Mouse (Mus musculus): Measurements from ENCODE around the gene Rps18.
"Not testable (repeated sequence)": the region's sequence is repeated elsewhere in the genome, so short reads cannot be mapped to it uniquely, and the experiment has no call there.

The Rps18 gene

GRCm38 (mm10) chr17:33955555-33956214 lies at the start of gene Rps18, which contains the start of gene Vps52:
Gene Rps18 (minus strand): TSS chr17:33956001.
Gene Vps52 (plus strand): TSS chr17:33955812.
- DNase-seq (ENCODE audit: low spot score) = peak; percentile 96

- peak; percentile 59 for DNase-seq (ENCODE audit: low spot score)
Measured at GRCm38 (mm10) chr17:34003426-34003825, 47.6 kb upstream of the Rps18 start.

- DNase-seq (ENCODE audit: low spot score) = not testable (repeated sequence)
Measured at GRCm38 (mm10) chr17:34000796-34001195, 45.0 kb upstream of the Rps18 start.

- DNase-seq (ENCODE audit: low spot score) = peak; percentile 87
Measured at GRCm38 (mm10) chr17:34000150-34000537, 44.3 kb upstream of the Rps18 start, which contains the start of gene H2-K1. Gene H2-K1 (minus strand): TSS chr17:34000347.

- no peak for DNase-seq (ENCODE audit: low spot score)
Measured at GRCm38 (mm10) chr17:33999341-34000149, 43.7 kb upstream of the Rps18 start.

GRCm38 (mm10) chr17:33998697-33999096 lies 42.9 kb upstream of the Rps18 start:
- DNase-seq (ENCODE audit: low spot score) = not testable (repeated sequence)

GRCm38 (mm10) chr17:33997025-33997424 lies 41.2 kb upstream of the Rps18 start:
- DNase-seq (ENCODE audit: low spot score) = not testable (repeated sequence)

GRCm38 (mm10) chr17:33995651-33996050 lies 39.9 kb upstream of the Rps18 start:
- DNase-seq (ENCODE audit: low spot score) = no peak

- no peak for DNase-seq (ENCODE audit: low spot score)
Measured at GRCm38 (mm10) chr17:33994959-33995358, 39.2 kb upstream of the Rps18 start.

GRCm38 (mm10) chr17:33991788-33992664 lies 36.2 kb upstream of the Rps18 start:
- peak; percentile 94 for DNase-seq (ENCODE audit: low spot score)

GRCm38 (mm10) chr17:33982136-33982535 lies 26.3 kb upstream of the Rps18 start:
- DNase-seq (ENCODE audit: low spot score) = peak; percentile 60

GRCm38 (mm10) chr17:33981192-33981909 lies 25.6 kb upstream of the Rps18 start:
- DNase-seq (ENCODE audit: low spot score) = peak; percentile 99

- no peak for DNase-seq (ENCODE audit: low spot score)
Measured at GRCm38 (mm10) chr17:33980181-33981035, 24.6 kb upstream of the Rps18 start.

- no peak for DNase-seq (ENCODE audit: low spot score)
Measured at GRCm38 (mm10) chr17:33979512-33980050, 23.8 kb upstream of the Rps18 start.

GRCm38 (mm10) chr17:33978631-33979031 lies 22.8 kb upstream of the Rps18 start:
- peak; percentile 75 for DNase-seq (ENCODE audit: low spot score)

GRCm38 (mm10) chr17:33977861-33978557 lies 22.2 kb upstream of the Rps18 start:
- no peak for DNase-seq (ENCODE audit: low spot score)

GRCm38 (mm10) chr17:33973572-33973971 lies 17.8 kb upstream of the Rps18 start:
- DNase-seq (ENCODE audit: low spot score) = no peak

GRCm38 (mm10) chr17:33972691-33973090 lies 16.9 kb upstream of the Rps18 start:
- DNase-seq (ENCODE audit: low spot score) = peak; percentile 73

- no peak for DNase-seq (ENCODE audit: low spot score)
Measured at GRCm38 (mm10) chr17:33969394-33969793, 13.6 kb upstream of the Rps18 start.

- peak; percentile 55 for DNase-seq (ENCODE audit: low spot score)
Measured at GRCm38 (mm10) chr17:33968927-33969326, 13.1 kb upstream of the Rps18 start.
